Mouse (Mus musculus): ENCODE data around the gene Ccnb2. TPM values are rescaled to one million over a fixed set of nuclear protein-coding genes. Genes with fewer than 3 reads are reported as not detected.
"Not testable (repeated sequence)": the region's sequence is repeated elsewhere in the genome, so short reads cannot be mapped to it uniquely, and the experiment has no call there.

The Ccnb2 gene
- total RNA-seq (2017) = 0.49 and 1.2 TPM in 2 replicates

GRCm38 (mm10) chr9:70421257-70422056 lies at the start of gene Ccnb2:
Gene Ccnb2, minus strand, starts transcription at chr9:70421547.
- peak; percentile 95 for ATAC-seq (ENCODE audit: extremely low read depth, insufficient number of reproducible peaks, low FRiP score, poor library complexity, severe bottlenecking)

GRCm38 (mm10) chr9:70463091-70463490 lies 41.7 kb upstream of the Ccnb2 start:
- not testable (repeated sequence) for ATAC-seq (ENCODE audit: extremely low read depth, insufficient number of reproducible peaks, low FRiP score, poor library complexity, severe bottlenecking)

DNA sequence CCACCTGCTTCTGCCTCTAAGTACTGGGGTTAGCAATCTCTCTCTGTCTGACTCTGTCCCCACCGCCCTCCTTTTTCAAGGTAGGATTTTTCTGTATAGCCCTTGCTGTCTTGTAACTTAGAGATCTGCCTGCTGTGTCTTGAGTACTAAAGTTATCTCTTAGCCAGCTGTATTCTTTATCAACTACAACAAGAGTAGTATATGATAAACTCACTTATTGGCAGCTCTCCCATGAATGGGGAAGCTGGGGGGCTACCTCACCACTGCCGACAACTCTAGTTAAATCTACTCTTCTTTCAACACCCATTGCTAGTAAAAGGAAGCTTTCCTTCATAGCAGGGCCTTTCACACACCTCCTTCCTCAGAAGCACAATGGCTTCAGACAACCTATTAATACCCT lies 31.0 kb upstream of the Ccnb2 start:
- no peak for ATAC-seq (ENCODE audit: extremely low read depth, insufficient number of reproducible peaks, low FRiP score, poor library complexity, severe bottlenecking)

GRCm38 (mm10) chr9:70449072-70449471 lies 27.7 kb upstream of the Ccnb2 start:
- ATAC-seq (ENCODE audit: extremely low read depth, insufficient number of reproducible peaks, low FRiP score, poor library complexity, severe bottlenecking) = no peak

DNA sequence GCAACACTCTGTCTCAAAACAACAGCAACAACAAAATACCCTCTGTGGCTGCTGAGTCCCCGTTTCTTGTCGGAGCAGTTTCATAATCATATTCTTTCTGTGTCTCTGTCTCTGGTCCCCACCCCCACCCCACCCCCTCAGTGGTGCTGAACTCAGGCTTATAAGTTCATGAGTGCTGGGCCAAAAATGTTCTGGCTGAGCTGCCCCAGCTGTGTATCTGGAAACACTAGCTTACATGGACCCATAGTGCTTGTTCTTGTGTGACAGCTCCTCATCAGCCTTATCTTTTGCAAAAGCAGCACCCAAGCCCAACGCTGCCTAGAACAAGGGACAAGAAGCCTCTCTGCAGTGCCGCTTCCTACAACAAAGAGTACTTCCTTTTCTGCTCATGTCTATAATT lies 18.6 kb upstream of the Ccnb2 start:
- ATAC-seq (ENCODE audit: extremely low read depth, insufficient number of reproducible peaks, low FRiP score, poor library complexity, severe bottlenecking) = no peak

DNA sequence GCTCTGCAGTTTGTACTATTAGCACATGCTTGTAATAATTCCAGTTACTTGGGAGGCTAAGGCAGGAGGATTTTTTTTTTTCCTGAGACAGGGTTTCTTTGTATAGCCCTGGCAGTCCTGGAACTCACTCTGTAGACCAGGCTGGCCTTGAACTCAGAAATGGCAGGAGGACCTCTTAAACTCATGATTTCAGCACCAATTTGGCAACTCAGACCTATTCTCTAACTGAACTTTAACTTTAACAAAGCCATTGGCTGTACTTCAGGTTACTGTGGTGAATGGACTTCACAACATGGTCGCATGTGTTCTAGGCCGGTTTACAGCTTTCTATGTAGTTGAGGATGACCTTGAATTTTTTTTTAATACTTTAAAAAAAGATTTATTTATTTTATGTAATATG lies 1.3 kb upstream of the Ccnb2 start:
- no peak for ATAC-seq (ENCODE audit: extremely low read depth, insufficient number of reproducible peaks, low FRiP score, poor library complexity, severe bottlenecking)

- peak; percentile 48; the same call in 1 of the 2 replicates for ATAC-seq (ENCODE audit: extremely low read depth, insufficient number of reproducible peaks, low FRiP score, poor library complexity, severe bottlenecking)
Measured at GRCm38 (mm10) chr9:70416412-70416811, 4.9 kb downstream of the Ccnb2 start.

GRCm38 (mm10) chr9:70413038-70413437 lies 8.3 kb downstream of the Ccnb2 start:
- ATAC-seq (ENCODE audit: extremely low read depth, insufficient number of reproducible peaks, low FRiP score, poor library complexity, severe bottlenecking) = no peak

GRCm38 (mm10) chr9:70410668-70411067 lies 10.7 kb downstream of the Ccnb2 start:
- no peak for ATAC-seq (ENCODE audit: extremely low read depth, insufficient number of reproducible peaks, low FRiP score, poor library complexity, severe bottlenecking)

DNA sequence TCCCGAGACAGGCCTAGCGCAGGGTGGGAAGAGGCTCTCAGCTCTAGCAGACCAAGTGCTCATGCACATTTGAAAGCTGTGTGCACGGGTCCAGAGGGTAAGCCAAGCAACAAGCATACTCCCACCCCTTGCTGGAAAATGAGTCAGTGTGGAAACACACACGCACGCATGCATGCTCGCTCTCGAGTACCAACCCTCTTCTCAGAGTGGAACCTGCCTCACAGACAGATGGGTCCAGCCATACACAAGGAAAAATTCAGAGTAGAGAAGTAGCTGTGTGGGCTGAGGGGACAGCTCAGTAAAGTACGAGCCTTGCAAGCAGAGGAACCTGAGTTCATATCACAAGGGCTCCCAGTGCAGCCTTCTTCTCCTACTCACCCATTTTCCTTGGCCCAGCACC lies 11.6 kb downstream of the Ccnb2 start:
- ATAC-seq (ENCODE audit: extremely low read depth, insufficient number of reproducible peaks, low FRiP score, poor library complexity, severe bottlenecking) = no peak

GRCm38 (mm10) chr9:70408791-70409190 lies 12.6 kb downstream of the Ccnb2 start:
- no peak for ATAC-seq (ENCODE audit: extremely low read depth, insufficient number of reproducible peaks, low FRiP score, poor library complexity, severe bottlenecking)

DNA sequence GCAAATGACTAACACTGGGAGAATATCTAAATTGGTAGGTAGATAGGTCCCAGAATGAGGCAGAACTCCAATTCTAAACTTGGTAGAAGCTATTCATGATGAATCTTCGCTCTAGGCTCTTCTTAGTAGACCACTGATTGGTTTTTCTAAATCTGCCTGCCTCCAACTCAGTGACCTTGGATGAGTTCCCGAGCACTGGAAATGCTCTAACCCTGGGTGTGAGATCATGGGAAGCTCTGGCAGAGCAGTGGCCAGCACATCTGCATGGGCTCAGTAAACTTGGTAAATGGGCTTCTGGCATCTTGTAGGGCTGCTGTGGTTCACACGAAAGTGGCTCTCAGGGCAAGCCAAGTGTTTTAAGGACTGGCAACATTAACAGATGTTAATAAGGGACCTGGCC lies 14.8 kb downstream of the Ccnb2 start:
- ATAC-seq (ENCODE audit: extremely low read depth, insufficient number of reproducible peaks, low FRiP score, poor library complexity, severe bottlenecking) = no peak

DNA sequence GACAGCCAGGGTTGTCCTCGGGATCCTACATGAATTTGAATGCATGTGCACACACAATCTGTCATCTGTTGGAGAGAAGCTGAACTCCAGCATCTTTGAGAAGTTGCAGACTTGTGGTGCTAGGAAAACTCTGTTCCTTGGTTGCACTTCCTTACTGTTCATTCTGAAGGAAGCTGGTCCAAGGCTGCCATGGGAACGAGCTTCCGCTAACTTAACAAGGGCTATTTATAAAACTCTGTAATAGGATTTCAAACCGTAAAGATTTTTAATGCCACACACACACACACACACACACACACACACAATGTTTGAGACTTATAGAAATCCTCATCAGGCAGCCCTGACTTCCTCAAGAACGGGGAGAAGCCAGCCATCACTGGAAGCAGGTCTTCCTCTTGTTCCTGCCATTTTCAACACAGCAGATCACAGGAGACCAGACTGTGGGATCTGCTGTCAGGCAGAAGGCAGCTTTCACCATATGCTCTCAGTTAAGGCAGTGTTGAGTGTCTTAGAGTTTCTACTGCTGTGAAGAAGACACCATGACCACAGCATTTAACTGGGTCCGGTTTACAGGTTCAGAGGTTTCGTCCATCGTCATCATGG lies 19.3 kb downstream of the Ccnb2 start:
- ATAC-seq (ENCODE audit: extremely low read depth, insufficient number of reproducible peaks, low FRiP score, poor library complexity, severe bottlenecking) = no peak

GRCm38 (mm10) chr9:70396083-70396482 lies 25.3 kb downstream of the Ccnb2 start:
- ATAC-seq (ENCODE audit: extremely low read depth, insufficient number of reproducible peaks, low FRiP score, poor library complexity, severe bottlenecking) = no peak

- no peak for ATAC-seq (ENCODE audit: extremely low read depth, insufficient number of reproducible peaks, low FRiP score, poor library complexity, severe bottlenecking)
Measured at GRCm38 (mm10) chr9:70395617-70396016, 25.7 kb downstream of the Ccnb2 start.

DNA sequence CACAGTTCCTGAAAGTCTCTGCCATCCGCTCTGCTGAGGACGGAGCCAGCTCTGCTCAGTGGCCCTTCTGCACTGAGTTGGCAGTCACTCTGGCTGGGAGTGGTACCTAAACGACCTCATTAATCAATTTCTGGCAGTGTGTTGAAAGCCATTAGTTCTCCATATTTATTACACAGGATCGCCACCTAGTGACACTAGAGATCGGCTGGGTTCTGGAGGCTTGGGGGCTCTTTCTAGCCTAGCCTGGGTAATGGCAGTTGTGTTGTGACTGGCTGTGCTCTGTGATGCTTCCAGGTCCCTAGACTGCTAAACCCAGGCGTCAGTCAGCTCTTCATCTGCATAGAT lies 28.8 kb downstream of the Ccnb2 start:
- no peak for ATAC-seq (ENCODE audit: extremely low read depth, insufficient number of reproducible peaks, low FRiP score, poor library complexity, severe bottlenecking)

GRCm38 (mm10) chr9:70391660-70392562 lies 29.4 kb downstream of the Ccnb2 start:
- no peak for ATAC-seq (ENCODE audit: extremely low read depth, insufficient number of reproducible peaks, low FRiP score, poor library complexity, severe bottlenecking)

GRCm38 (mm10) chr9:70391042-70391441 lies 30.3 kb downstream of the Ccnb2 start:
- no peak for ATAC-seq (ENCODE audit: extremely low read depth, insufficient number of reproducible peaks, low FRiP score, poor library complexity, severe bottlenecking)

GRCm38 (mm10) chr9:70389548-70389947 lies 31.8 kb downstream of the Ccnb2 start:
- no peak for ATAC-seq (ENCODE audit: extremely low read depth, insufficient number of reproducible peaks, low FRiP score, poor library complexity, severe bottlenecking)

Measured in neutrophil, adult 5-6 weeks (primary cell).